Mouse (Mus musculus) CD4-positive naive resting alpha-beta T cell, adult 57 days (primary cell): ENCODE data around the gene Pramef25. TPM values are rescaled to one million over a fixed set of nuclear protein-coding genes. Genes with fewer than 3 reads are reported as not detected.

Experiments
- total RNA-seq: library from RNA; stranded (reverse); gene quantifications from one replicate; pipeline ENCODE4 v1.2.4, GENCODE M21; 2023

The Pramef25 gene
- total RNA-seq, result not detected

DNA sequence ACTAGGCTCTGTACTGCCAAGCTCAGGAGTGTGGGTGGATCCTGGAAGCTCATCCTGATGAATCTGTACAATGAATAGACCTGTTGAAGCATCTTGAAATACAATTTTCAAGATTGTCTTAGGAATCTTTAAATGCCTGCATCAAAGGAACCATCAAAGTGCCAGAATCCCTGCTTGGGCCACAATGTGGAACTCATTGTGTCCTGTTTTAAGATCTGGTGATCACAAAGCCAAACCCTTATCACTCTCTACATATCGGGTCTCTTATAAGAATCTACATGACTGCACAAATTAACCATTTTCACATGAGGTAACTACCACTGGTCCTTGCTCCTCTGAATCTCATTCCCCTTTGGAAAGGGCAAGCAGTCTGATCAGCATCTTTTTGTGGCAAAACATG, at the start of gene Pramef25:
Pramef25 (minus strand) TSS at position 101 of the 400 bp plus-strand sequence.

DNA sequence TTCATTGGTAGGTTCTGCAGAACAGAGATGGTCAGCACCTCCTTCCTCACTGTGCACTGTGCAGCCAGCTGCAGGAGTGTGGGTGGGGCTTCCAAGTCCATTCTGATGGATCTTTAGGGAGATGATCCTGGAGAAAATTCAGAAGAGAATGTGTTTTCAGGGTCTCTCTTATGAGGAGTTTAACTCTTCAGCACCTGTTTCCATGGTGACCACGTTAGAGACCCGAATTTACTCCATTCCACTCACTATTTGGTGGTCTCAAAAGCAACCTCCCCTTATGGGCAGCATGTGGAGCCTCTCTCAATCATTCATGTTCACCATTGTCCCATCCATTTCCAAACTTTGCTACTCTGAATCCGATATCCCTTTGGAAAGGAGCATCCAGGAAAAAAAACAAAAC, 43.5 kb upstream of the Pramef25 start, which contains the start of gene Pramef17:
Pramef17 (minus strand) TSS at position 101 of the 400 bp plus-strand sequence.

DNA sequence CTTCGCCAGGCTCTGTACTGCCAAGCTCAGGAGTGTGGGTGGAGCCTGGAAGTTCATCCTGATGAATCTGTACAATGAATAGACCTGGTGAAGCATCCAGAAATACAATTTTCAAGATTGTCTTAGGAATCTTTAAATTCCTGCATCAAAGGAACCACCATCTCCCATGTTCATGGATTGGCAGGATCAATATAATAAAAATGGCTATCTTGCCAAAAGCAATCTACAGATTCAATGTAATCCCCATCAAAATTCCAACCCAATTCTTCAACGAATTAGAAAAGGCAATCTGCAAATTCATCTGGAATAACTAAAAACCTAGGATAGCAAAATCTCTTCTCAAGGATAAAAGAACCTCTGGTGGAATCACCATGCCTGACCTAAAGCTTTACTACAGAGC, 16.0 kb upstream of the Pramef25 start, which contains the start of gene Gm13101:
Gm13101 (minus strand) TSS at position 101 of the 400 bp plus-strand sequence.

DNA sequence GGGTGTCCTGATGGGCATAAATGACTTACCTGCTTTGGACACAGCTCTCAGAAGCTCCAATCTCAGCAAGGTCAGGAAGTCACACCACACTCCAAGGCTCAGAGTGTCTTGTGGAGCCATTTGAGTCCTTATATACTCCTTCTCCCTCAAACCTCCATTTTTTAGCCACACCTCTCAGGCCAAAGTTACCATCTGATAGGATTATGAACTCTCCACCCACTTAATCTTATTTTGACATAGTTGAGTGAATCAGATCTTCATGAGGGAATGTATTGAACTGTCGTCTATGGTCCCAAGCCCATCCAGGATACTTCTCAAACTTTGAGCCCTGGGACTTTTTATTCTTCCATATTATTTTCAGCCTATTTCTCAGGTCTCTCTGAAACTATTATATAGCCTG, 50.5 kb downstream of the Pramef25 start, which contains the start of gene Pramef6:
Pramef6 (minus strand) TSS at position 101 of the 400 bp plus-strand sequence.

Other genes with a start within 250 kb of the Pramef25 start
- gene Gm13089, start 248.3 kb downstream of the Pramef25 start, total RNA-seq, result not detected
- gene Gm13078, start 231.6 kb downstream of the Pramef25 start, total RNA-seq, result not detected
- gene Gm13023, start 161.7 kb downstream of the Pramef25 start, total RNA-seq, result not detected
- not detected for gene Gm13084, start 134.9 kb downstream of the Pramef25 start, total RNA-seq
- gene Gm13103, start 104.5 kb downstream of the Pramef25 start, total RNA-seq, result not detected
- not detected for gene Pramef6, start 50.6 kb downstream of the Pramef25 start, total RNA-seq
- not detected for gene Gm13101, start 15.9 kb upstream of the Pramef25 start, total RNA-seq
- not detected for gene Pramef17, start 43.4 kb upstream of the Pramef25 start, total RNA-seq
- gene Pramel4, start 108.1 kb upstream of the Pramef25 start, total RNA-seq, result not detected
- gene Gm13102, start 155.5 kb upstream of the Pramef25 start, total RNA-seq, result not detected
- gene Oog3, start 211.6 kb upstream of the Pramef25 start, total RNA-seq, result not detected
- gene Oog2, start 239.7 kb upstream of the Pramef25 start, total RNA-seq, result not detected